Mouse (Mus musculus): ENCODE measurements at regions not wholly inside any gene's neighbourhood (a gene's known extent, or its start where the extent isn't known, plus 50 kb on each side); places are given as distances from the start of the nearest gene placed in this dataset.

DNA sequence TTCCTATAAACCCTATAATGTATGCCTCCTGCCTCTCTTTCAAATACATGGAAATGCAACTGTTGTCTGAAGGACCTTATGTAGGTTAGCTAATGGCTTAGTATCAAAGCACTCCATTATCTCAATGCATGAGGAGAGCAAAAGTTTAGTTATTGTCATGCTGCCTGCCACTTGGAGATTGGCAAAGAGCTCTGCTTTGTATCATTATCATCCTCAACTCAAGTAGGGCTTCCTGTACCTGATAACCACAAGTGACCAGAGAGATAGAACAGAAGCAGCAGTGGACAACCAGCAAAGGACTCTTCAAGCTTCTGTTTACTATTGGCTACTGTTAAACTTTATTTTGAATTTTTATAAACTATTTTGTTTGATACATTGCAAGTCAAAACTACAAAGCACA is 484.3 kb upstream of the Marcks start:
- Histone ChIP-seq H3K4me3 (no peak overlapping the region), H3K4me2 (no peak overlapping the region), H3K27ac (replicated peaks) (no peak overlapping the region), H3K9me3 (no peaks in the 10 kb centered on the region), H3K9ac (no peak overlapping the region), H3K36me3 (no peaks in the 10 kb centered on the region), H3K27me3 (no peaks in the 10 kb centered on the region), H3K4me1 (replicated peaks) (peaks cover 13% of the 10 kb centered on the region; the same call in 1 of the 2 replicates)
- ATAC-seq (ENCODE audit: low read depth) = no peak

- H3K4me2 ChIP-seq = no peak overlapping the region
- peaks cover 6% of the 10 kb centered on the region for H3K4me1 ChIP-seq (replicated peaks)
- H3K9ac ChIP-seq = no peak overlapping the region
- H3K27ac ChIP-seq (replicated peaks) = no peak overlapping the region
- ATAC-seq (ENCODE audit: low read depth) = no peak
- no peaks in the 10 kb centered on the region for H3K27me3 ChIP-seq
- WGBS = 86% methylated on average over 1 of the region's 1 CpGs
- H3K9me3 ChIP-seq = no peaks in the 10 kb centered on the region
- no peaks in the 10 kb centered on the region for H3K36me3 ChIP-seq
- no peak overlapping the region for H3K4me3 ChIP-seq
Observed at GRCm38 (mm10) chr10:37618606-37619005, 479.9 kb upstream of the Marcks start.

DNA sequence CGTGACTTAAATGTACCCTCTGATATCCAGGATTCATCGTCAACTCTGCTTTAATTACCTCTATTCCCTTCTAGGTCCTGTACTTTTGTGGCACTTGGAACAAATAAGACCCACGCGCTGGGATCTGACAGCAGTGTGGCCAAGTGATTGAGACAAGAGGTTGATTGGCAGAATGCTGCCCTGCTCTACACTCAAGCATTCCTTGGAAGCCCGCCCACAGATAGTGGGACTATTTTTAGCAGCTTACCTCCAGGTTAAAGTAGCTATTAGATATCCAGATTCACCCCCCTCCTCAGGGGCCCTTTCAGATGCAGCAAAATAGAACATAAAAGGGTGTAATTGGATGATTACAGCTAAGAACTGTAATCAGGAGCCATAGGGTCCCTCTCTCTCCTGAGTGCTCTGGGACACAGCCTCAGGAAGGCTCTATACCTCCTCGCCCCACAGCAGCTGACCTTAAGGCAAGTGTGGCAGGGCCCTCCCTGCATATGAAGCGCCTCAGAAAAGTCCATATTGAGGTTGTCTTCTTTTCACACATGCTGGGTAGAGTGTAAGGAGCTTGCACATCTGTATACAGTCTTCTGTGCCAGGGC is 479.1 kb upstream of the Marcks start:
- 86% methylated on average over 7 of the region's 7 CpGs for WGBS
- Histone ChIP-seq H3K4me2 (no peak overlapping the region), H3K9me3 (no peaks in the 10 kb centered on the region), H3K4me1 (replicated peaks) (peaks cover 6% of the 10 kb centered on the region), H3K27me3 (no peaks in the 10 kb centered on the region), H3K36me3 (no peaks in the 10 kb centered on the region), H3K4me3 (no peak overlapping the region), H3K9ac (no peak overlapping the region), H3K27ac (replicated peaks) (no peak overlapping the region)
- no peak for ATAC-seq (ENCODE audit: low read depth)

GRCm38 (mm10) chr10:37615926-37616691 is 477.4 kb upstream of the Marcks start:
- H3K4me2 ChIP-seq = no peak overlapping the region
- H3K27me3 ChIP-seq = no peaks in the 10 kb centered on the region
- H3K9me3 ChIP-seq = no peaks in the 10 kb centered on the region
- H3K4me1 ChIP-seq (replicated peaks) = peaks cover 6% of the 10 kb centered on the region
- H3K4me3 ChIP-seq = no peak overlapping the region
- no peaks in the 10 kb centered on the region for H3K36me3 ChIP-seq
- 0 out of 2 replicates have a peak overlapping the region, but pooled peaks have one; percentile 9 for H3K27ac ChIP-seq (replicated peaks)
- H3K9ac ChIP-seq = no peak overlapping the region
- 67% methylated on average over 4 of the region's 4 CpGs for WGBS
- ATAC-seq (ENCODE audit: low read depth) = no peak

DNA sequence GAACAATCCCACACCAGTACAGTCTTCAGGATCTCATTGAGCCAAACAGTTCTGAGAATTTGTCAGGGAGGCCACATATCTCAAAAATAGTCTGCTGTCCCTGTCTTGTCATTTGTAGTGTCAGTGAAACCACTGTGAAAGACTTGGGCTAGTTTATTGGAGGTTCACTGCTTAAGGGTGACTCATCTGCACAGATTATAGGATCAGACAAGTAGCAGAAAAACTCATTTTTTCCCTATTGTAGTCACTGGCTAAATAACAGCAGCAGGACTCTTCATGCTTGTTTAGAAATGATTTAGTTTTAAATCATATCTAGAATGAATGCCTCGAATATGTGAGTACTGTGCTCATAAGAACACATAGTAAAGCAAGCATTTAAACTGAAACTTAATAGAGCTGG is 475.2 kb upstream of the Marcks start:
- Histone ChIP-seq H3K4me3 (no peak overlapping the region), H3K27me3 (no peaks in the 10 kb centered on the region), H3K4me1 (replicated peaks) (peaks cover 6% of the 10 kb centered on the region), H3K9ac (no peak overlapping the region), H3K4me2 (no peak overlapping the region), H3K9me3 (no peaks in the 10 kb centered on the region), H3K27ac (replicated peaks) (no peak overlapping the region), H3K36me3 (no peaks in the 10 kb centered on the region)
- no peak for ATAC-seq (ENCODE audit: low read depth)
- WGBS = 69% methylated on average over 1 of the region's 1 CpGs

- Histone ChIP-seq H3K9ac (no peak overlapping the region), H3K4me3 (no peak overlapping the region), H3K36me3 (no peaks in the 10 kb centered on the region), H3K9me3 (no peaks in the 10 kb centered on the region), H3K4me1 (replicated peaks) (no peaks in the 10 kb centered on the region), H3K27me3 (no peaks in the 10 kb centered on the region), H3K27ac (replicated peaks) (no peak overlapping the region), H3K4me2 (no peak overlapping the region)
- ATAC-seq (ENCODE audit: low read depth) = no peak
- 50% methylated on average over 1 of the region's 1 CpGs for WGBS
Observed at GRCm38 (mm10) chr10:37603529-37603928, 464.8 kb upstream of the Marcks start.

DNA sequence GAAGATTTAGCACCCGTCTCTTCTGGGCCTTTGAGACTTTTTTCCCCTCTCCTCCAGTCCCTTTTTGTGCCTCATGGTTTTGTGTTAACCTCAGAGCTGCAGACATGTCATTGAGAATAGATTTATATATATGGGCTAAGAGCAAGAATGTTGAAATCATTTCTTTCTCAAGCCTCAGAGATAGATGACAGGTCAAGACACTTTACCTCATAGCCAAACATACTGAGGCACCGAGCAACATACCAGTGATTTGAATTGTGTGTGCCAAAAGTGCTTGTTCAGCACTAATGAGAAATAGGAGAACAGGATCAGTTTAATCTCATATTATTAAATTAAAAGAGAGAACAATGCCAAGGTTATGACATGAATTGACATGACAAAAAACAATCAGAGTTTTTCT is 464.2 kb upstream of the Marcks start:
- no peak for ATAC-seq (ENCODE audit: low read depth)
- H3K4me2 ChIP-seq = no peak overlapping the region
- WGBS = 49% methylated on average over 2 of the region's 2 CpGs
- H3K9me3 ChIP-seq = no peaks in the 10 kb centered on the region
- H3K27ac ChIP-seq (replicated peaks) = no peak overlapping the region
- no peak overlapping the region for H3K4me3 ChIP-seq
- H3K36me3 ChIP-seq = no peaks in the 10 kb centered on the region
- H3K9ac ChIP-seq = no peak overlapping the region
- H3K27me3 ChIP-seq = no peaks in the 10 kb centered on the region
- no peaks in the 10 kb centered on the region for H3K4me1 ChIP-seq (replicated peaks)

GRCm38 (mm10) chr10:37589889-37590288 is 451.2 kb upstream of the Marcks start:
- Histone ChIP-seq H3K27me3 (no peaks in the 10 kb centered on the region), H3K4me2 (no peak overlapping the region), H3K9ac (no peak overlapping the region), H3K27ac (replicated peaks) (no peak overlapping the region), H3K36me3 (no peaks in the 10 kb centered on the region), H3K9me3 (no peaks in the 10 kb centered on the region), H3K4me1 (replicated peaks) (no peaks in the 10 kb centered on the region), H3K4me3 (no peak overlapping the region)
- WGBS = 71% methylated on average over 2 of the region's 2 CpGs
- no peak for ATAC-seq (ENCODE audit: low read depth)

DNA sequence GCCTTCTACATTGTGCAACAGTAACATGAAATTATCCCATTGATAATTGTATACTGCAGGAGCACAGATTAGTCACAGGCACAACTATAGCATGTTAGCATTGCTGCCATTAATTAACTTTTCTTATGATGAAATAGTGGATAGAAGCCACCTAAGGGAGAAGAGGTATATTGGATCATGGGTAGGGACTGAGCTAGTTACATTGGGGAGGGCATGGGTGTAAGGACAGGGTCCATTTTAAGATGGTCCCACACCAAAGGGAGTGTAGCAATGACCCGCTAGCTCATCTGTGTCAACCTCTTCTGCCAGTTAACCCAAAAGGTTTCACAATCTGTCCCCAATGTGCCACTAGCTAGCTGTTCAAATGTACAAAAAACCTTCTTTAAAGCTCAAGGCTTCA is 450.3 kb upstream of the Marcks start:
- Histone ChIP-seq H3K36me3 (no peaks in the 10 kb centered on the region), H3K27me3 (no peaks in the 10 kb centered on the region), H3K27ac (replicated peaks) (no peak overlapping the region), H3K4me2 (no peak overlapping the region), H3K4me1 (replicated peaks) (no peaks in the 10 kb centered on the region), H3K4me3 (no peak overlapping the region), H3K9ac (no peak overlapping the region), H3K9me3 (no peaks in the 10 kb centered on the region)
- no peak for ATAC-seq (ENCODE audit: low read depth)
- 93% methylated on average over 1 of the region's 1 CpGs for whole genome bisulfite sequencing

DNA sequence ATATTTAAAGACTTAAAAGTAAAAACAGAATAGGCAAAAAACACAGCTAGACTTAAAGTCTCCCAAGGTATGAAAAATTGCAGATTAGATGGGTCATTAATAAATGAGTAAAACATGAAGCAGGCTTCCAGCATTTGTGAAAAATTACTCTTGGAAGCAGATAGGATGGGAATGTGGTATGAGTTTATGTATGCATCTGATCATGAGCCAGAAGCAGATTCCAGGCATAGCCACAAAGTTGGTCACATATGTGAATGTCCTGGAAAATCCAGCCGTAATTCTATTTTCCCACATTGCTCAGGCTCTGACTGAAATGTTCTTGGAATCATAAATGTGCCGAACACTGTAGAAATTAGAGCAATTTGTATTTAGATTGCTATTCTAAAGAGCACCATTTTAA is 432.5 kb upstream of the Marcks start:
- ATAC-seq (ENCODE audit: low read depth) = no peak
- no peak overlapping the region for H3K27ac ChIP-seq (replicated peaks)
- no peaks in the 10 kb centered on the region for H3K36me3 ChIP-seq
- H3K4me3 ChIP-seq = no peak overlapping the region
- no peaks in the 10 kb centered on the region for H3K9me3 ChIP-seq
- H3K27me3 ChIP-seq = no peaks in the 10 kb centered on the region
- WGBS = 80% methylated on average over 2 of the region's 2 CpGs
- H3K4me1 ChIP-seq (replicated peaks) = no peaks in the 10 kb centered on the region
- no peak overlapping the region for H3K4me2 ChIP-seq
- no peak overlapping the region for H3K9ac ChIP-seq

DNA sequence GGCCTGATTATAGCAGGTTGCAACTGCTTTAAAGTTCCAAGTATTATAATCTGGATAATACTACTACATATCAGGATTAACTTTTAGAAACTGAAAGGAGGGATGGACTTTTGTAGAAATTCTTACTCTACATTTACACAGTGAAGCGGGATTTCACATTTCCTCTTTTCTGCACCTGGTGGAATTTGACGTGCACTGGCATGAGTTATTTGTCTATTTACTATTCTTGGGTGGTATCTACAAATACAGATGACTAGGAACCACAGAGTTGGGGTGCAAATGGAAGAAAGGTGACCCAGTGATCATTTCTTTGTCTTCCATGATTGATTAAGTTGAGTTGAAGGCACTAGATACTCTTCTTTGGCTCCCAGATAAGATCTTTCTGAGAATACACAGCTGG is 423.0 kb upstream of the Marcks start:
- WGBS = 96% methylated on average over 2 of the region's 2 CpGs
- Histone ChIP-seq H3K9ac (no peak overlapping the region), H3K27ac (replicated peaks) (no peak overlapping the region), H3K36me3 (no peaks in the 10 kb centered on the region), H3K27me3 (no peaks in the 10 kb centered on the region), H3K9me3 (no peaks in the 10 kb centered on the region), H3K4me2 (no peak overlapping the region), H3K4me3 (no peak overlapping the region), H3K4me1 (replicated peaks) (no peaks in the 10 kb centered on the region)
- ATAC-seq (ENCODE audit: low read depth) = no peak

DNA sequence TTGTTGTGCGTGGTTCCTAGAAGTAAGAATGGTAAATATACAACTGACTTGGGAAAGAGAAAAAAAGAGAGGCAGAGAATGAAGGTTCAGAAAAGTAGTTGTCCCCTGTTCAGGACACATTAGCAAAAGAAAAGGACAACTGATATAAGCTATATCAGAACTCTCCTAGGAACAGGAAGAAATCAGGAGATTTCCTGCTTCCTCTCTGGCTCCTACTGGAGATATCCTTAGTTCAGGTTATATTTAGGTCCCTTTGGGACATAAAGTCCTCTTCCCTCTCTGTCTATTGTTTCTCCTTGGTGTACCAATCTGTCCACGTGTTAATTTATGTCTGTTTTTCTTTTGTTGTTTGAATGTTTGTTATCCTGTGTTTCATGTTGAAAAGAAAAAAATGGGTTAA is 410.7 kb upstream of the Marcks start:
- no peak overlapping the region for H3K4me2 ChIP-seq
- H3K36me3 ChIP-seq = no peaks in the 10 kb centered on the region
- 89% methylated on average over 2 of the region's 2 CpGs for WGBS
- peaks cover 4% of the 10 kb centered on the region; the same call in 1 of the 2 replicates for H3K9me3 ChIP-seq
- H3K4me1 ChIP-seq (replicated peaks) = no peaks in the 10 kb centered on the region
- no peak overlapping the region for H3K27ac ChIP-seq (replicated peaks)
- H3K9ac ChIP-seq = no peak overlapping the region
- ATAC-seq (ENCODE audit: low read depth) = no peak
- no peaks in the 10 kb centered on the region for H3K27me3 ChIP-seq
- no peak overlapping the region for H3K4me3 ChIP-seq

GRCm38 (mm10) chr10:37540703-37541102 is 402.0 kb upstream of the Marcks start:
- WGBS = 72% methylated on average over 1 of the region's 1 CpGs
- no peaks in the 10 kb centered on the region for H3K36me3 ChIP-seq
- H3K4me3 ChIP-seq = no peak overlapping the region
- H3K27ac ChIP-seq (replicated peaks) = no peak overlapping the region
- H3K9me3 ChIP-seq = no peaks in the 10 kb centered on the region
- H3K4me2 ChIP-seq = no peak overlapping the region
- H3K9ac ChIP-seq = no peak overlapping the region
- H3K27me3 ChIP-seq = no peaks in the 10 kb centered on the region
- no peaks in the 10 kb centered on the region for H3K4me1 ChIP-seq (replicated peaks)
- no peak for ATAC-seq (ENCODE audit: low read depth)
